Comparison of ENCODE assay signal across 18 mouse cellular contexts in the genomic region with DNA sequence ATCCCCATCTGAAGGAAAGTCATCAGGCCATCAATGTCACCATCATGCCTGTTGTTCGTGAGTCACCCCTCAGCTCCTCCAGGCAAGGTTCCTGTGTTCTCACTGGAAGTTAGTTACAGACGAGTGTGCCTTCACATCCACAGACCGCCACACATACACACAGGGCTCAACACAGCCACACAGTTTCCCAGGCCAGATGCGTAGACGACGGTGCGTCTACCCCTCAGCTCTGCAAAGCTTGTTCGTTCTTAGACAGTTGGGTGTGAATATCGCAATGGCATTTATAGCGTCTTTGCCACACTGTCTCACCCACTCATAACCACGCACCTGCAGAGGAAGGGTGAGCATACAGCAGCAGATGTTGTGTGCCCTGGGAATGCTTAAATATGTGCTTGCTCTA. TPM values are rescaled to one million over a fixed set of nuclear protein-coding genes. Genes with fewer than 3 reads are reported as not detected.
DNase-seq lines count a peak whose midpoint lies in the region; ATAC-seq lines count a peak whose summit lies in the region.
"Had no signal": no experiment of that assay in that cellular context is flagged by ENCODE, and none has a peak within 500 bp of the region (broad histone marks: within the 10 kb centered on the region; RNA-seq: fewer than 3 reads in every experiment).

No protein-coding gene starts in this region.

- H3K9me3 ChIP-seq in embryonic facial prominence, embryonic 10.5 days: no peaks in the 10 kb centered on the region
- 0 out of 2 replicates have a peak, but pooled peaks cover 3% of the 10 kb centered on the region for H3K9me3 ChIP-seq in kidney, embryonic 16.5 days (ENCODE audit: low read length)
- H3K9me3 ChIP-seq: heart, embryonic 15.5 days; hindbrain, embryonic 12.5 days had no signal

- no peak overlapping the region for H3K9ac ChIP-seq in kidney, embryonic 16.5 days (replicated peaks; ENCODE audit: low read length)
- H3K9ac ChIP-seq: embryonic facial prominence, embryonic 13.5 days; heart, embryonic 15.5 days; hindbrain, embryonic 12.5 days; midbrain, embryonic 13.5 days had no signal

- 86% methylated on average over 11 of the region's 11 CpGs for WGBS in embryonic facial prominence, embryonic 10.5 days
- WGBS in kidney, embryonic 16.5 days: 84% methylated on average over 11 of the region's 11 CpGs

- H3K27ac ChIP-seq in embryonic facial prominence, embryonic 10.5 days (replicated peaks): no peak overlapping the region
- H3K27ac ChIP-seq in kidney, embryonic 16.5 days (ENCODE audit: low read length): no peak overlapping the region
- H3K27ac ChIP-seq: embryonic facial prominence, embryonic 13.5 days; heart, embryonic 15.5 days; hindbrain, embryonic 12.5 days; midbrain, embryonic 13.5 days had no signal

- peak; percentile 15 to 71 for DNase-seq in left cerebral cortex, adult 8-10 months (ENCODE audit: low spot score in 2 of 2)
- no peak for DNase-seq in left cerebral cortex, postnatal 10 days (ENCODE audit: extremely low spot score in 1 of 2, low spot score in 2 of 2)
- DNase-seq in brain, adult 2 months (ENCODE audit: low read depth, low spot score): peak; percentile 87
- DNase-seq in induced T-regulatory cell, adult 2 months (ENCODE audit: low read depth): peak; percentile 11
- peak; percentile 19 for DNase-seq in thymus, postnatal 25 days
- no peak for DNase-seq in embryonic facial prominence, embryonic 10.5 days (ENCODE audit: low spot score)
- DNase-seq: cerebellum, adult 11 months; cerebellum, postnatal 36 days; kidney, postnatal 10 days; lung, adult 2 months; lung, postnatal 4 days had no signal

- H3K4me1 ChIP-seq in embryonic facial prominence, embryonic 10.5 days: no peaks in the 10 kb centered on the region
- no peaks in the 10 kb centered on the region for H3K4me1 ChIP-seq in kidney, embryonic 16.5 days (ENCODE audit: insufficient read depth, low read length)
- H3K4me1 ChIP-seq: embryonic facial prominence, embryonic 13.5 days; heart, embryonic 15.5 days; hindbrain, embryonic 12.5 days; midbrain, embryonic 13.5 days had no signal

- no peaks in the 10 kb centered on the region for H3K27me3 ChIP-seq in embryonic facial prominence, embryonic 10.5 days (replicated peaks; ENCODE audit: low read depth, poor library complexity, severe bottlenecking)
- no peaks in the 10 kb centered on the region; the same call in 1 of the 2 replicates for H3K27me3 ChIP-seq in kidney, embryonic 16.5 days (ENCODE audit: insufficient read depth, low read length)
- H3K27me3 ChIP-seq: embryonic facial prominence, embryonic 13.5 days; hindbrain, embryonic 12.5 days; midbrain, embryonic 13.5 days had no signal

- no peak overlapping the region for H3K4me3 ChIP-seq in embryonic facial prominence, embryonic 10.5 days
- no peak overlapping the region for H3K4me3 ChIP-seq in kidney, embryonic 16.5 days (ENCODE audit: low read length)
- H3K4me3 ChIP-seq: embryonic facial prominence, embryonic 13.5 days; heart, embryonic 15.5 days; hindbrain, embryonic 12.5 days; midbrain, embryonic 13.5 days had no signal

- H3K36me3 ChIP-seq in embryonic facial prominence, embryonic 10.5 days (replicated peaks): no peaks in the 10 kb centered on the region
- H3K36me3 ChIP-seq in kidney, embryonic 16.5 days (ENCODE audit: insufficient read depth, low read length): no peaks in the 10 kb centered on the region
- H3K36me3 ChIP-seq: embryonic facial prominence, embryonic 13.5 days; heart, embryonic 15.5 days; hindbrain, embryonic 12.5 days; midbrain, embryonic 13.5 days had no signal

- no peak overlapping the region for H3K4me2 ChIP-seq in kidney, embryonic 16.5 days (replicated peaks; ENCODE audit: low read depth, low read length)
- H3K4me2 ChIP-seq: embryonic facial prominence, embryonic 13.5 days; heart, embryonic 15.5 days; hindbrain, embryonic 12.5 days; midbrain, embryonic 13.5 days had no signal

- intact Hi-C loops in left cerebral cortex, postnatal 10 days (cut with DNase I): loop anchor here (10.0 kb wide), 1 partner anchor 331 kb away; no protein-coding TSS in a partner anchor

- no peak for ATAC-seq in kidney, embryonic 16.5 days (ENCODE audit: low FRiP score, low TSS enrichment)
- ATAC-seq: intestine, embryonic 16.5 days; midbrain, embryonic 13.5 days had no signal

RNA-seq across cellular contexts. Expression of gene Ccdc174, which starts 12.3 kb away (rescaled TPM):
- total RNA-seq in left cerebral cortex, adult 8-10 months (2022): 10 to 100 TPM; 23.1 to 27.9 (median 24.8) TPM
- 10 to 100 TPM; 20.3 to 21.0 TPM for total RNA-seq in left cerebral cortex, postnatal 10 days (2021)
- polyA plus RNA-seq in embryonic facial prominence, embryonic 10.5 days (2016; fragmentation: Nextera tagmentation; extraction: Ambion mirVana): 36.2 and 38.3 TPM in 2 replicates
- 26.7 and 30.7 TPM in 2 replicates for polyA plus RNA-seq in kidney, embryonic 16.5 days (2015; fragmentation: Nextera tagmentation; extraction: Ambion mirVana)

RNA-seq across cellular contexts. Expression of gene 4930590J08Rik, which starts 37.0 kb away (rescaled TPM):
- total RNA-seq in left cerebral cortex, adult 8-10 months (2022): 1 to 10 TPM; 1.9 to 3.4 (median 2.9) TPM
- 1 to 10 TPM; 1.9 to 2.2 TPM for total RNA-seq in left cerebral cortex, postnatal 10 days (2021)
- polyA plus RNA-seq in embryonic facial prominence, embryonic 10.5 days (2016; fragmentation: Nextera tagmentation; extraction: Ambion mirVana): 0.47 and 0.51 TPM in 2 replicates
- 0.32 and 0.42 TPM in 2 replicates for polyA plus RNA-seq in kidney, embryonic 16.5 days (2015; fragmentation: Nextera tagmentation; extraction: Ambion mirVana)

RNA-seq across cellular contexts. Expression of gene Grip2, which starts 38.6 kb away (rescaled TPM):
- 10 to 100 TPM; 16.3 to 22.1 (median 19.0) TPM for total RNA-seq in left cerebral cortex, adult 8-10 months (2022)
- 10 to 100 TPM; 19.2 to 19.7 TPM for total RNA-seq in left cerebral cortex, postnatal 10 days (2021)
- 0.14 and 0.29 TPM in 2 replicates for polyA plus RNA-seq in embryonic facial prominence, embryonic 10.5 days (2016; fragmentation: Nextera tagmentation; extraction: Ambion mirVana)
- polyA plus RNA-seq in kidney, embryonic 16.5 days (2015; fragmentation: Nextera tagmentation; extraction: Ambion mirVana): 0.59 and 0.84 TPM in 2 replicates
- total RNA-seq: liver, adult 2 months had no signal

Comparison
In these comparisons a context has a peak if more than half of its experiments do, and no peak if none do; other contexts are left out.
1. DNase-seq: peak in left cerebral cortex, adult 8-10 months (2 of 2), brain, adult 2 months (single experiment), induced T-regulatory cell, adult 2 months (single experiment) and thymus, postnatal 25 days (single experiment); none in left cerebral cortex, postnatal 10 days (0 of 2) and embryonic facial prominence, embryonic 10.5 days (single experiment).